Mouse (Mus musculus): ENCODE measurements around the gene Ccdc24.
A peak's percentile ranks its signal among the peaks of the same experiment; 100 is the strongest.

Gene Ccdc24

DNA sequence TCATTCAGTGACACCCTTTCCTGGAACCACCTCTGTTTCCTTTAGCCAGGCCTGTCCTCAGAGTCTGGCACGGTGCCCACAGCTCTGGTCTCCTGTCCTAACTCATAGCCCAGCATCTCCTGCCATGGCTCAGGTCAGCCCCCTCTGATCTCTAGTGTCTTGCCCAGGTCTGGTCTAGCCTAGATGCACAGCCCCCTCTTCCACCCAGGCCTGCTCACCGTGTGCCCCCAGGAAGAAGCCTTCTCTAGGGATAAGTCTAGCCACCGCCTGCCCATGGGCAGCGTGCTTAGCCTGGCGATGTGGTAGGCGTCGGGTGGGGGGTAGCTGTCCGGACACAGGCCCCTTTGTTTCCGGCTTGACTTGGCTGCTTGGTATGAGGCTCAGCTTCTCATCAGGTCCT lies 17.2 kb downstream of the Ccdc24 start:
- DNase-seq (ENCODE audit: low read depth, low spot score) = no peak

DNA sequence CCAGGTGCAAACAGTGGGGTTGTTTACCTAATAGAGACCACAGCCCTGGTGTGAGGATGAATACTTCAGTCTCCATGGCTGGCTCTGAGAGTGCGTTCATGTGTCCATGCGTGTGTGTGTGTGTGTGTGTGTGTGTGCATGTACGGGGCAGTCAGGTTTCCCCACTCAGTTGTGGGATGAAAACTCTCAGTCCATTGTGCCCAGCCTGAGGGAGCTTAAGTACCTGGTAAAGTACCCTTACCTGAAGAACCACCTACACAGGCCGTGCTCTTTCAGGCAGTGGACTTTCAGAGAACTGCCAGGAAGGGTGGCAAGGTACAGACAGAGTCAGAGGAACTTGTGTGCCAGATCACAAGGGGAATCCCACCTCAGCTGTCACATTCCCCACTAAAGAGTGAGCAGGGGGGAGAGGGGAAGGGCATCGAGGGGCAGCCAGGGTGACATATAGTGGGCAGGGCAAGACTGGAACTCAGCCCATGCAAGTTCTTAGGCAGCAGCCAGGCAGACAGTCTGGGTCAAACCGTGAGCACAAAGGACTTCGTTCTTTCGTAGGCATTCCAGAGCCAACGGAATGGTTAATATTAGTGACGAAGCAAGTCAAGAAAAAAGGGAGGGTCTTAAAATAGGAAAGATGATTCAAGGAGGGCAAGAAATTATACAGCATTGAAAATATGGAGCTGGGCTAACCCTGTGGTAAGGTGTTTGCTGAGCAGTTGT lies 20.0 kb downstream of the Ccdc24 start:
- DNase-seq (ENCODE audit: low read depth, low spot score) = no peak

DNA sequence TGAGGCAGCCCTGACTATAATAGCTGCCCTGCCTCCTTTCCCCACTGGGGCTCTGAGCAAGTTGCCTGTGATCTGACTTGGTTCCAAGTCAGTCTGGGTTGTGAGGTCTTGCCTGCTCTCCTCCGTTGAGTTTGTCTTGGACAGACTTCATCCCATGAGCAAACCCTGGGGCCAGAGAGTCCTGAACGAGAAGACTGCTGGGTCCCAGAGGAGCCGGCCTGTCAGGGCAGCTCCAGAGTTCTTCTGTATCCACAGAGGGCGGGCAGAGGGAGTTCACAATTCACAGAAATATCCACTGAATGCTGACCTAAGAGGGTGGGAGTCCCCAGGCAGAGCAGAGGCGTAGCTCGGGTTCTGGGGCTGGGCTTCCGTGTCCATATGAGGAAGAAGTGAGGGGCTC lies 21.5 kb downstream of the Ccdc24 start:
- DNase-seq (ENCODE audit: low read depth, low spot score) = no peak

DNA sequence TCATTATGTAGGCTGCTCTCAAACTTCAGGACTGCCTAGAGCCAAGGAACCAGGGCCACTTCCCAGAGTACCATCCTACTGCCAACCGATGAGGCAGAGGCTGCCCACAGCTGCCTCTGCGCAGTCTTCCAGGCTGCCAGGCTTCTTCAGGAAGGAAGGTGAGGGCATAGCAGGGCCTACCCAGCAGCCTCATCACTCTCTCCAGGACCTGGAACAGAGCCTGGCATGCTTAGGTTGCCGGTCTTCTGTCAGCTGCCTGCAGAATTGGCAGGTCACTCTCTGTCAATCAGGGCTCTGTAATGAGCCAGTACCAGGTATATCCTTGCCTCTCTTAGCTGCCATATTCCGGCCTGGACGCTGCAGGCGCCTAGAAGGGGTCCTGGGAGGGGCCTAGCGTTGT lies 22.2 kb downstream of the Ccdc24 start:
- no peak for DNase-seq (ENCODE audit: low read depth, low spot score)

DNA sequence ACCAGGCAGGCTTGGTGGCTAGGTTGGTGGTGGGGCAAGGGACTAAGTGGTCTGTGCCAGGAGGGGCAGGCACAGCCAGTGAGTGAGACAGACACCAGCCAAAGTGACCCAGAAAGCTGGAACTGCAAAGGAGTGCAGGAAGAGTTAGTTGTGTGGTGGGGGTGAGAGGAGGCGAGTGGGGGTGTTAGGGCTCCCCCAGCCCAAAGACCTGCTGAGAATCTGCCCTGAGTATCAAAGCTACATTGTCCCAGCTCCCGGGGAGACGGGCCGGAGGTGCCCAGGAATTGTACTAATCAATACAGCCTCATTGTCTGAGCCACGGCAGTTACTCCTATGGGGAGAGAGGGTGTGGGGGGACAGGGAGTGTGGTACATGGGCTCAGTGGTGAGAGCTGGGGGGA lies 22.9 kb downstream of the Ccdc24 start:
- no peak for DNase-seq (ENCODE audit: low read depth, low spot score)

DNA sequence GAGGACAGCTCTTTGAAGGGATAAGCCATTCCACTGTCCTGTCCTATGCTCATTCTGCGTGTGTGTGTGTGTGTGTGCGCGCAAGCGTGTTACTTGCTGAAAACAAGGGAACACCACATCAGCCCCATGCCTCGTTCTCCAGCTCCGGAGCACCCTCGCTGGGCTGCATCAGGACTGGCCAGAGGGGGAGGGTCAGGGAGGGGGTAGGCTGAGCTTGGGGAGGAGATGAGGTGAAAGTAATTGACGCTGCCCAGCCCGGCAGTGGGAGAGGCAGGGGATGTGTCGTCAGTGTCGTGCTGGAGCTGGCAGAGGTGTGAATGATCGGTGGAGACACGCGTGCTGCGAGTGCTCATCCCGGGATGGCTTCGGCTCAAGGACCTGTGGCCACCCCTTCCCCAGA lies 23.3 kb downstream of the Ccdc24 start:
- DNase-seq (ENCODE audit: low read depth, low spot score) = no peak

DNA sequence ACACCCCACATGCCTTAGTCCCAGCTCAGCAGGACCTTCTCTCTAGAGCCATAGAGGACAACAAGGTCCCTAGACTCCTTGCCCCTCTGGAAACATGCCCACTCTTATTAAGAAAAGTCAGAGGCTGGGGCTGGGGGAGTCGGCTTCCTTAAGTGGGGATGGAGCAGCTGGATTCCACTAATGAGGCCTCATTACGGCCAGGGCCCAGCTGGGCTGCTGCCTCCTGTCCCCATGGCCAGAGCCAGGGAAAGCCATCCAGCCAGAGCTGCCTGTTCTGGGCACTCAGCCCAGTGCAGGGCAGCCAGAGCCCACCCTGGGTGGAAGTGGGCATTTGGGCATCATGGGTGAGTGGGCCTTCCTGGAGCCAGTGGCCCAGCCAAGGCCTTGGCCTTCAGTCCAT lies 25.3 kb downstream of the Ccdc24 start:
- DNase-seq (ENCODE audit: low read depth, low spot score) = no peak

DNA sequence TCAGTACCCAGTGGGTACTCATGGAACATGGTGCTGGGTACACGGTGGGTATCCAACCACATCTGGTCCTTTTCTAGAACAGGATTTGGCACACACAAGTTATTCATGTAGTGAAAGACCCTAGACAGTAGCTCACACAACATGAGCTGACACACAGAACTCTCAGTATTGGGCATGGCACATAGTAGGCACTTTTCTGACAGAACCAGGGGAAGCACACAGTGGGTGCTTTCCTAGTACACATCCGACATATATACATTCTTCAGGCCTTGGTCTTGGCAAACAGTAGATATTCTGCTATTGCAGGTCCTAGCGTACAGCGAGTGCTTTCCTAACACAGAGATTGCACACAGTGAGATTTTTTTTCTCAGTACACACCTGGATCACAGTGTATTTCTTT lies 26.1 kb downstream of the Ccdc24 start:
- DNase-seq (ENCODE audit: low read depth, low spot score) = no peak

DNA sequence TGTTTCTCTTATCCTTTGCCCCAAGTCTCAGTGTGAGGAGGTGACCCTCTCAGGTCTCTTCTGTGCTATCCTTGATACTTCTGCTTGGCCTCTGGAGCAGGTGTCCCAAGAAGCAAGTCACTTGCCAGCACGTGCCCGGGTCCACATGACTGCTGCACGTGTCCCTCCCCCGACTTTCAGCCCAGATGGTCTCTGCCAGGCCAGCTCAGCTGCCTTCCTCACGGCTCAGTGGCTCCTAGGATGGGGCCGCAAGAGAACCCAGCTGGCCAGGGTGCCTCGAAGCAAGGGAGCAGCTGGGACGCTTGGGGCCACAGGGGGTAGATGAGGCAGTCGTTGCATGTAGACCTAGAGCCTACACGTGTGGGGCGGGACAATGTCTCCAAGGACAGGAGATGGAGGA lies 27.0 kb downstream of the Ccdc24 start:
- DNase-seq (ENCODE audit: low read depth, low spot score) = no peak

DNA sequence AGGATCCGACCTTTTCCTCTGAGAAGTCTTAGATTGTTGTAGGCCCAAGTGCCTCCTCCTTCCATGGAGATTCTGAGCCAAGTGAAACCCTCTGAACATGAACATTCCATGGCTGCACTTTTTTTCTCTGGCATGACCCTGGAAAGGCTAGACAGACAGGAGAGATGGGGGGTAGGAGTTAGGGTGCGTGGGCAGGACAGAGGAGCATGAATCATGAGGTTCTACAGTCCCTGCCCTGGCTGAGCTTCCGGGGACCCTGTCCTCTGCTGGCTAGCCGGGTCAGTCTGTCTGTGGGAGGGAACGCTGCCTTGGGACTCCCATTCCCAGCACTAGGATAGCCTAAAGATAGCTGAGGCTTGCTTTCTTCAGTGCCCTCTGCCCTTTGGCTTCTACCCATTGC lies 27.9 kb downstream of the Ccdc24 start:
- DNase-seq (ENCODE audit: low read depth, low spot score) = no peak

DNA sequence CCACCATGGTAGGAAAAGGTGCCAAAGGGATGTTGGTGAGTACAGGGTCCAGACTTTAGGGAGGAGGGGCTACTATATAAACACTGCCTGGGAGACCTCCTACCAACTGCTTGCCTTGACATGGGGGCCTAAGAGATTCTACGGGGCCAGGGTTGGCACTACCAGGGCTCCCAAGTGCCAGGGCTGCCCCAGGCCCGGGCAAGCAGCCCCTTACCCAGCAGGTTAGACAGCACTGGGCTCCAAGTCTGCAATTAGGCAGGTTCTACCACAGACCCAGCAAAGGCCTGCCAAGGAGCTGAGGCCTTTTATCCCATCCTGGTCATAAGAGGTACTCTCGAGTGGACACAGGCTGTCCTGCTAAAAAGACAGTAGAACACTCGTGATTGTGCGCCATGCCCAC lies 29.3 kb downstream of the Ccdc24 start:
- DNase-seq (ENCODE audit: low read depth, low spot score) = no peak

DNA sequence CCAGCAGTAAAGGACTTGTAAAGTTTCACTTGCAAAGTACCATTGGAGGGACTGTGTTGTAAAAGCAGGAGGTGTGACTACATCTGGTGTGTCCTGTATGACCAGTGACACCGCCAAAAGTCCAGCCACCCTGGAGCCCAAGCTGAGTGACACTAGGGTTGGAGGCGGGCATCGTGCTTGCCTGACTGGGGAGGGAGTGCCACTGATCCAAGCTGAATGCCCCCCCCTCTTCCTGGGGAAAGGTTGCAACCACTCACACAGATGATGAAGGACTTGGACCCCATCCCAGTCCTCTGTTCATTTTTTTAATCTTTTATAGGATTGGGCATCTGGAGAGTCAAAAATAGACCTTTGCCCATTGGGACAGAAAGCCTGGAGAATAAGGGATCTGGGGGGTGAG lies 30.8 kb downstream of the Ccdc24 start:
- DNase-seq (ENCODE audit: low read depth, low spot score) = no peak

DNA sequence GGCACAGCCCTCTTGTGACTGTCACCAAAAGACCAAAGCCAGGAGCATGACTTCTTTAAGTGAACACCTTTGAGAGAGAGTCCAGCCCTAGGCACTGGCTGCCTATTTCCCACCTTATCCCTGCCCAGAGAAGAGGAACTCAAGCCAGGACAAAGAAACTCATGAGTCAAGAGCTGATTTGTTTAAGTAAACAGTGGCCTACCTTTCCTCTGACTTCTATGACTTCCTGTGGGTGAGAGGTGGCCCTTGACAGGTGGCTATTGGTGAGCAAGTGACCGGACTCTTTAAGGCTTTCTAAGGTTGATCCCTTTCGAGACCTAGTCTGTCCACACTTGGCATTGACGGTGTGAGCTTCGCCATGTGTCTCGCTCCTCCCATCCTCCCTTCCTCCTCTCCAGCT lies 31.5 kb downstream of the Ccdc24 start:
- DNase-seq (ENCODE audit: low read depth, low spot score) = no peak

DNA sequence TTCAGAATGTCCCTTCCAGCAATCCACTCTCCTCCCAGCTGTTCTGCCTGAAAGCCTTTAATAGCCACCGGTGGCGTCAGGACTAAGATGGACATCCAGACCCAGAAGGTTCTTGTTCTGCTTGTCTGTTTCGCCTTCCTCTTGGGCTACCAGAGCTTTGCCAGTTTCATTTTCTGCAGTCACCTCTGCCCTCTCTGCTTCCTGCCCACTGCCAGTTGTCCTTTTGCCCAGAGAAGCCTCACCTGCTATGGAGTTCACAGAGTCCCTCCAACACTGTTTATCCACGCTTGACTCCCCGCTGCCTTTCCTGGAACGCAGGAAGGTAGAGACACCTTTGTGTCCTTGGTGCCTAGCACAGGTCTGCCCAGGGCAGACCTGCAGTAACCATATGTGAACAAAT lies 33.0 kb downstream of the Ccdc24 start:
- DNase-seq (ENCODE audit: low read depth, low spot score) = no peak

DNA sequence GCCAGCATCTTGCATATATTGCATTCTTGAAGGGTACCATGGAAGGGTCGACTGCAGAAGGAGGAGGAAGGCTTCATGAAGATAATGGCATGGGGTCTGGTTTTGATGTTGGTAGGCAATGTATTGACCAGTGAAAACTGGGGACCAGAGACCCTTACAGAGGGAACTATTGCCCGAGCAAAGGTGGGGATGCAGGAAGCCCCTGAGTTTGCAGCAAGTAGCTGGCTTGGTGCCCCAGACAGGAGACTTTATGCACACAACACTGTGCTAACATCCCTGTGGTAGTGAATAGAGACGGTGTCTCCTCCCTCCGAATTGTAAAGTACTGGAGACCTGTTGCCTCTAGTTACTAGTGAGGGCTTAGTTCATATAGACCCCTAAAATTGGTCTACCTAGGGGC lies 35.1 kb downstream of the Ccdc24 start:
- DNase-seq (ENCODE audit: low read depth, low spot score) = no peak

DNA sequence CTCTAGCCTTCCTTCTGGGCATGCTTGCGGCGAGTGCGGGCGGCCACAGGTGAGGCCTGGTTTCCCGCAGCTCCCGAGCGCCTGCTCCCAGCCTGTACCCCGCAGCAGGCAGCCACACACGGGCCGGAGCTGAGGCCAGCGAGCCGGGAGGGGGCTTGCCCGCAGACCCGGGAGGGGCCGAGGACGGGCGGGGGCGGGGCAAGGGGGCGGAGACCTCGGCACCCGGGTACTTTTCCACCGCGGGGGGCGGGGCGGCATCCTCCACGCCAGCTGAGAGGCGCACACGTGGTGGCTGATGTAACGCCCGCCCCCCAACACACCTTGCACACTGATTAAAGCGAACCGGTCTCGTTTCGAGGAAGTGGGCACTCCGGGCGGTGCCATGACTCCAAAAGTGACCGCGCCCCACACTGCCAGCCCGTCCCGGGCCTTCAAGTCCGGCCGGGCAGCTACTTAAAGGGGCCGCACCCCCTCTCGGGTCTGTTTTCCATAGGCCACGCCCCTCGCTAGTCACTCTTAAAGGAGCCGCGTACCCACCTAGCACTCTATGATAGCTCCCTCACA lies 36.1 kb downstream of the Ccdc24 start:
- peak; percentile 69 for DNase-seq (ENCODE audit: low read depth, low spot score)

DNA sequence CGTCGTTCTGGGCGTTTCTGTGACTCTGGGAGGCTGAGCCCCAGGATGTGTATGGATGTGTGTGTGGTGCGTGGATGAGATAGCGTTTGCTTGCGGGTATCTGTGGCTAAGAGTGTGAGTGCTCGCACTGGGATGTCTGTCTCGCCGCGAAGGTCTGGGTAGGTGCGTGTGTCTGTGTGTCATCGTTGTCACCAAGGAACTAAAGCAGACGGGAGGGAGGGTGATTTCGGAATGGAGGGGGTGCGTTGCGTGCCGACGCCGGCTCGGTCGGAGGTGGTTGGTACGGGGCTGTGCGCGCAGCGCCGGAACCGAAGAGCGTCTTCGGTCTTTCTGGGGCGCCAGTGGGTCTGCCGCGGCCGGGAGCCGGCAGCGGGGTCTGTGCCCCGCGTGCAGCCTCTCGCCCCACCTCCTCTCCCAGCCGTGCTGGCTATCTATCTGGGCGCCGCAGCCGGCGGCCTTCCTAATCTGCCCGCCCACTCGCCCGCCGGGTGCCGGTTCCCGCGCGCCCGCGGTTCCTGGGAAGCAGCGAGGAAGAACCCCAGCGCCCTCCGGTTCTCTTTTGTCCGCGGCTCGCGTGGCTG lies 36.7 kb downstream of the Ccdc24 start:
- peak; percentile 39 for DNase-seq (ENCODE audit: low read depth, low spot score)

DNA sequence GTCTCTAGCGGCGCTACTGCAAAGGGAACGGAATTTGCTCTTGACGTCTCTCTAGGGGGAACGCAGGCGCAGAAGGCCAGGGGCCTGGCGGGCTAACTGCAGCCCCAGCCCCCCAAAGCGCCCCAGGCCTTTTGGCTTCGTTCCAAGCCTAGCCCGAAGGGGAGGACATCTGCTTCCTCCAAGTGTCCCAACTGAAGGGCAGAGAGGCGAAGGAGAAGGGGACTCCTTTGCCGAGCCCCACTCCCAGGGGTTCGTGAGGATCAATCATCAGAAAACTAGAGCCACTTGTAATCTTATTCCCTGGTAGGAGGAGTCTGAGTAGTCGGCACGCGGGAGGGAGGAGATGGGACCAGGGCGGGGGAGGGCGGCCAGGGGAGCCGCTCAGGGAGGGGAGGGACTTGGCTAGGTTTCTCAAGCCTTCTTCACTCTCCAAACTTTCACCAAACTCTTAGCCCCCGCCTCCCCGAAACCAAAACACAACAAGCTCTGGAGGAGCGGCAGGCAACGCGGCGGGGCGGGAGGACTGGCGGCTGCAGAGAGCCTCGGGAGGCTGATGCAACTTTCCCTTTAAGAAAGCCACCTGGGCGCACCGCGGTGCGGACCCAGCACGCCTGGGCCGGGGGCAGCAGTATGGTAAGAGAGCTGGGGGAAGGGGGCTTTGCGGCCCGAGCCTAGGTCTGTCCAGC lies 37.4 kb downstream of the Ccdc24 start:
- peak; percentile 46 for DNase-seq (ENCODE audit: low read depth, low spot score)

DNA sequence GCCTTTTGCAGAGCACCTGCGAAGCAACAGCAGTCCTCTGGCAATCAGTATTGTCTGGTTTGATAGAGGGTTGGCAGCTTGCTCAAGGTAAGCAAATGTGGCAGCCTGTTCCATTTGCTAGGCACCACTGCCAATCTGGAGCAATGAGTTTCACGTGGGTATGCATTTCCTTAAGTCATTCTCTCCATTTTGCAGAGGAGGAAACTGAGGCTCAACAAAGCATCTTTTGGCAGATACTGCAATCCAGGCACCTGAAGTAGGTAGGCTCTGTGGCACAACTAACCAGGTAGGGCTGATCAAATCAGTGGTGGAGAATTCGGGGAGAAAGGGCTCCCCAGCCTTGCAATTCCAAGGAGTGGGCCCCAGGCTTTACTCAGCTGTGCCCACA lies 37.9 kb downstream of the Ccdc24 start, which contains the start of gene Slc6a9:
Slc6a9 (plus strand) TSS at position 50 of the 388 bp plus-strand sequence.
- no peak for DNase-seq (ENCODE audit: low read depth, low spot score)

DNA sequence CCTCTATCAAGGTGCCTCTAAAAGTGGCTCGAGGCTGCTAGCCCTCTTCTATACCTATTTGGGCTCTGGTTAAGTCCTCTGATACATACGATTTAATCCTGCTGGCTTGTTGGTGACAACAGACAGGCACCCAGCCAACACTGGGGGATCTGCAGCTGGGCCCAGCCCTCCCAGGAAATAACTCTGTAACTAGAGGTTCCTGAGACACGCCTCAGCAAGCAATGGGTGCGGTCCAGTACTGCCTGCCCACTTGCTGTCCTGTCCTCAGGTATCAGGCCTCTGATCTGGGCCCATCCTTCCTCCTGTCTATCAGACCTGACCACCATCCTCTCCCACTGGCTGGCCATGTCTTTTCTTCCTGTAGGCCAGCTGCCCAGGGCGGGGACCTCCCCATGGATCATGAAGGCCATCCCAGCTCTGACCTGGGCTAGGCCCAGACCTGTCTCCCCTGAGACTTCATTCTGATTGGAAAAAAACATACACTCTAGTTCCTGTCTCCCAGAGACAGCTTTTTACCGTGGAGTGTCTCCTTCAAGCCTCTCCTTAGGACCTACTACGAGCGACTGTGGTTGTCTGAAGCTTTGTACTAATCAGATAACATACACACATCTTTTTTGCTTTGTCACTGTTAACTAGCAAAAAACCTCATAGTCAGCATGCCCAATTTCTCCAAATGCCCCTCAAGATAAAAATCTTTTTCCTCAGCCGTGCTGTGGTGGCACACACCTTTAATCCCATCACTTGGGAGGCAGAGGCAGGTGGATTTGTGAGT lies 40.3 kb downstream of the Ccdc24 start:
- no peak for DNase-seq (ENCODE audit: low read depth, low spot score)

DNA sequence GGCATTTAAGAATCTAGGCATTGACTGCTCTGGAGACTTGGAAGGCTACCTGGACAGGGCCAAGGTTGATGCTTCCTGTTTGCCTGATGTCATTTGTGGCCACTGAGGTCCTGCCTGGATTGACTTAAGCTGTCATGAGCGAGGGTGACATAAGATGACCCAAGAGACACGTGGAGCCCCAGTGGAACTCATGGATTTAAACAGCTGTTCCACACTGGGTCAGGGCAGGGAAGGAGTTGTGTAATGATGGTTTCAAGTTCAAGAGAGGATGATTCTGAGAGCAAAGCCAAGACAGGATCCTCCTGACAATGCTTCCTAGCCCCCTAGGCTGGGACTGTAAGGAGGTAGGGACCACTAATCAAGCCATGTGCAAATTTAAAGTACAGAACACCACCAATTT lies 40.9 kb downstream of the Ccdc24 start:
- no peak for DNase-seq (ENCODE audit: low read depth, low spot score)

DNA sequence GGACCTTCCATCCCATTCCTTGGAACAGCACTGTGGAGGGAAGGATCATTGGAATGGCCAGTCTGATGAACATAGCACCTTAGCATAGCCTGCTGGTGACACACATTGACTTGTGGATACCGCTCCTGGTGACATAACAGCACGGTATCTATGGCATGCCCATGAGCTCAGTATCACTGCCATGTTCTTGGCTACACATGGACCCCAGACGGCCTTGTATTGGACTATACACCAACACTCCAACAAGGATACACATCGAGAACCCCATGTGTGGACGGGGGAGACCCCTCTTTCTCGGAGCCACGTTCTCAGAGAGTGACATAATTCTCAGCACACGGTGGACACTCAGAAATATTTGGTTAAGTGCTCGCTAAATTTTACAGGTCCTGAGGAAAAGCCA lies 41.6 kb downstream of the Ccdc24 start:
- no peak for DNase-seq (ENCODE audit: low read depth, low spot score)

Data from WW6 (cell line).